Mouse (Mus musculus) kidney, embryonic 14.5 days (tissue): ENCODE results near the gene Nr1h5. TPM values are rescaled to one million over a fixed set of nuclear protein-coding genes. Genes with fewer than 3 reads are reported as not detected.

Experiments
- ATAC-seq: fragments of 200-750 bp; cut with Nextera tagmentation; 2 replicates; pipeline ENCODE4 v1.8.0; 2017; ENCODE audit warnings: moderate number of reproducible peaks, mild to moderate bottlenecking, moderate TSS enrichment, moderate library complexity; ENCODE audit not compliant: low FRiP score, low TSS enrichment
- H3K27ac ChIP-seq: fragments of 300-500 bp; sonication (generic); 2 replicates; pipeline ENCODE4 v1.5.1; 2014; ENCODE audit warnings: low read depth, mild to moderate bottlenecking, low read length, moderate library complexity, mixed read lengths
- H3K27me3 ChIP-seq: fragments of 300-500 bp; sonication (generic); 2 replicates; pipeline ENCODE4 v1.6.1; 2014; ENCODE audit warnings: mild to moderate bottlenecking, low read length; ENCODE audit not compliant: control insufficient read depth, insufficient read depth
- H3K36me3 ChIP-seq: fragments of 300-500 bp; sonication (generic); 2 replicates; pipeline ENCODE4 v1.6.1; 2014; ENCODE audit warnings: low read length, mixed read lengths; ENCODE audit not compliant: control insufficient read depth, insufficient read depth
- H3K4me1 ChIP-seq: fragments of 300-500 bp; sonication (generic); 2 replicates; pipeline ENCODE4 v1.6.1; 2014; ENCODE audit warnings: low read length, mixed read lengths; ENCODE audit not compliant: control insufficient read depth, insufficient read depth
- H3K4me2 ChIP-seq: fragments of 300-500 bp; sonication (generic); replicated peaks from 2 replicates; pipeline ENCODE4 v1.6.1; 2014; ENCODE audit warnings: low read depth, mild to moderate bottlenecking, low read length
- H3K4me3 ChIP-seq: fragments of 300-500 bp; sonication (generic); 2 replicates; pipeline ENCODE4 v1.5.1; 2014; ENCODE audit warnings: mild to moderate bottlenecking, low read length
- H3K9ac ChIP-seq: fragments of 300-500 bp; sonication (generic); 2 replicates; pipeline ENCODE4 v1.6.1; 2014; ENCODE audit warnings: low read depth, mild to moderate bottlenecking, low read length, moderate library complexity
- H3K9me3 ChIP-seq: fragments of 300-500 bp; sonication (generic); 2 replicates; pipeline ENCODE4 v1.6.1; 2016; ENCODE audit warnings: low read length; ENCODE audit not compliant: control insufficient read depth
- WGBS: fragments of 180-500 bp; shearing (Covaris S2); extraction: QIAGEN DNeasy Blood & Tissue Kit; methylation state at CpG from one replicate; pipeline ENCODE4 v1.1.7; 2014; 5-methylcytosine and 5-hydroxymethylcytosine counted together
- polyA plus RNA-seq: library from polyadenylated mRNA; unstranded; fragments of >200 nt; fragmentation: Nextera tagmentation; extraction: Ambion mirVana; gene quantifications from 2 replicates; pipeline ENCODE4 v1.2.1, GENCODE M21; 2014

The Nr1h5 gene
- polyA plus RNA-seq, 1 experiment from 2014 or later = not detected

DNA sequence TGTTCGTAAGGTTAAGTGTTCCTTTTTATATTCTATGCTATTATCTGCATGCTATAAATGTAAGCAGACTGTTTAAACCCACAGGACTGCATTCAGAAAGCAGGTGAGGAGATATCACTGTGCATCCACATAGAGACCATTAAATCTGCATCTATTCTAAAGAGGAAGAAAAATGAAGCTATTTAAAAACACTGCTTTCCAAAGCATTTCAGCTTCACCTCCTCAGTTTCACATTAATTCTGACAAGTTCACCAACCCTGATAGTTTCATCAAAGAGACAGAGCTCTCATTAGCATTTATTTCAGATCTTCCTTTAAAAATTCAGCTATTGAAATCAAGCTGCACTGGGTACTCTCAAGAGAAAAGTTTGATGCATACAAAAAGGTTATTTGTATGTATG lies 25.8 kb downstream of the Nr1h5 start:
- Histone ChIP-seq H3K36me3 (no peaks in the 10 kb centered on the region), H3K9ac (no peak overlapping the region), H3K9me3 (peaks cover 8% of the 10 kb centered on the region; the same call in 1 of the 2 replicates), H3K4me1 (no peaks in the 10 kb centered on the region), H3K27ac (no peak overlapping the region), H3K4me2 (no peak overlapping the region), H3K27me3 (no peaks in the 10 kb centered on the region), H3K4me3 (no peak overlapping the region)
- WGBS = 93% methylated on average over 1 of the region's 1 CpGs
- no peak for ATAC-seq

DNA sequence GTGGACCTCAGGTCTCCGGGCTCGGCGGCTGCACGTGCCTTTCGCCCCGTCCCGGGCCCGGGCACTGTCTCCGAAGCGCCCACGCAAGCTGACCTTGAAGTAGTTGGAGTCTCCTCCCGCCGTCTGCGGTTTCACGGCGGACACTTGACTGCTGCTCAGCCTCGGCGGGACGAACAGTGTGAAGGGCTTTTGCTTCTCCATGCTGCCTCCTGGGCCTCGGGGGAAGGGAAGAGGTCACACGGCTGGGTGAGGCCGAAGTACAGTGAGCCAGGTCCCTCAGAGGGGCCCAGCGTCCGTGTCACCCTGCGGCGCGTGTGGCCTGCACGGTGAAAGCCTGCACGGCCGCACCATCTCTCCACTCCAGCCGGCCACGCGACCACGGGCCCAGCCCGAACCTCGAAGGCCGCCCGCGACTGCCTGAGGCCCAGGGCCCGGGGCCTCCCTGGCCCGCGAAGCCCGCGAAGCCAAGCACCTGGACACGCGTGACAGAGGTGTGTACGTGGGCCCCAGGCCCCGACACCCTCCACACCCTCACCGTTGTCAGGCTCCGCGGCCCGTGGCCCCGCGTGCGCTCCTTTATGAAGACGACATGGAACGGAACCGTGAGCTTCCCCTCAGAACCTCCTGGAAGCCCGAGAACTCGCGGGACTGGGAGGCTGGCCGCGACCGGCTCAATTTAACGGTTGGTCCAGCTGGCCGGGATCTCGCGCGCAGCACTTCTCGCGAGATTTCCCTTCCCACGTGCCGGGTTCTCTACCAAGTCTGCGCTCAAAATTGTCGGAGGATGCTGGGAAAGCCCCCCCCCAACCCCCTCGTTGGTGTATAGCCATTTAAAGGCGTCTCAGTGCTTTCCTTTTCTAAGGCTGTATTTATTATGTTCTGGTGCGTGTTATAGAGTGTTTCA lies 28.2 kb downstream of the Nr1h5 start, which contains the start of gene Sycp1:
Sycp1 (minus strand) TSS at position 650 of the 904 bp plus-strand sequence.
- Histone ChIP-seq H3K4me3 (no peak within 1 kb of the TSS), H3K27ac (no peak within 1 kb of the TSS), H3K36me3 (no peaks in the 10 kb centered on the region), H3K4me2 (no peak within 1 kb of the TSS), H3K9me3 (peaks cover 8% of the 10 kb centered on the region; the same call in 1 of the 2 replicates), H3K9ac (no peak within 1 kb of the TSS), H3K27me3 (no peaks in the 10 kb centered on the region), H3K4me1 (no peaks in the 10 kb centered on the region)
- WGBS = 92% methylated on average over 78 of the region's 78 CpGs
- no peak for ATAC-seq

- H3K4me2 ChIP-seq = no peak overlapping the region
- no peaks in the 10 kb centered on the region for H3K9me3 ChIP-seq
- H3K4me3 ChIP-seq = no peak overlapping the region
- H3K36me3 ChIP-seq = no peaks in the 10 kb centered on the region
- H3K4me1 ChIP-seq = no peaks in the 10 kb centered on the region
- H3K9ac ChIP-seq = no peak overlapping the region
- 94% methylated on average over 1 of the region's 1 CpGs for WGBS
- H3K27me3 ChIP-seq = no peaks in the 10 kb centered on the region
- H3K27ac ChIP-seq = no peak overlapping the region
- ATAC-seq = no peak
These were observed 64.8 kb downstream of the Nr1h5 start for GRCm38 (mm10) chr3:102899136-102899535.

Other genes starting within 250 kb of the Nr1h5 start
- gene Tspan2, start 229.6 kb downstream of the Nr1h5 start, polyA plus RNA-seq = 4.0 and 8.6 TPM in 2 replicates
- 0.04 TPM in 1 of 2 replicates, not detected in the other for gene Tshb, start 181.4 kb downstream of the Nr1h5 start, polyA plus RNA-seq
- gene Sycp1, start 28.0 kb downstream of the Nr1h5 start, polyA plus RNA-seq = not detected in 2 replicates
- 52.2 and 72.4 TPM in 2 replicates for gene Sike1, start 31.6 kb upstream of the Nr1h5 start, polyA plus RNA-seq
- 316 and 496 TPM in 2 replicates for gene Csde1, start 56.3 kb upstream of the Nr1h5 start, polyA plus RNA-seq
- gene Nras, start 94.2 kb upstream of the Nr1h5 start, polyA plus RNA-seq = 124 and 135 TPM in 2 replicates
- not detected in 2 replicates for gene Ampd1, start 109.9 kb upstream of the Nr1h5 start, polyA plus RNA-seq
- gene Dennd2c, start 138.5 kb upstream of the Nr1h5 start, polyA plus RNA-seq = 2.2 and 3.6 TPM in 2 replicates
- gene Bcas2, start 207.5 kb upstream of the Nr1h5 start, polyA plus RNA-seq = 195 and 223 TPM in 2 replicates